Mouse (Mus musculus) intestine, embryonic 16.5 days (tissue): ENCODE data around the gene Gpbp1. TPM values are rescaled to one million over a fixed set of nuclear protein-coding genes. Genes with fewer than 3 reads are reported as not detected.

Experiments
- ATAC-seq: fragments of 200-750 bp; cut with Nextera tagmentation; 2 replicates; pipeline ENCODE4 v1.8.0; 2017; ENCODE audit warnings: moderate TSS enrichment, moderate library complexity
- H3K27ac ChIP-seq: fragments of 300-500 bp; sonication (generic); 2 replicates; pipeline ENCODE4 v1.5.1; 2014; ENCODE audit warnings: mild to moderate bottlenecking, low read length
- H3K27me3 ChIP-seq: fragments of 300-500 bp; sonication (generic); replicated peaks from 2 replicates; pipeline ENCODE4 v1.6.1; 2014; ENCODE audit warnings: low read length, control low read depth, mixed read lengths; ENCODE audit not compliant: control insufficient read depth, insufficient read depth
- H3K36me3 ChIP-seq: fragments of 300-500 bp; sonication (generic); 2 replicates; pipeline ENCODE4 v1.6.1; 2014; ENCODE audit warnings: low read length, control low read depth; ENCODE audit not compliant: control insufficient read depth, insufficient read depth
- H3K4me1 ChIP-seq: fragments of 300-500 bp; sonication (generic); 2 replicates; pipeline ENCODE4 v1.6.1; 2014; ENCODE audit warnings: low read length, control low read depth, mixed read lengths; ENCODE audit not compliant: control insufficient read depth, insufficient read depth
- H3K4me2 ChIP-seq: fragments of 300-500 bp; sonication (generic); 2 replicates; pipeline ENCODE4 v1.6.1; 2014; ENCODE audit warnings: low read depth, low read length, control low read depth
- H3K4me3 ChIP-seq: fragments of 300-500 bp; sonication (generic); 2 replicates; pipeline ENCODE4 v1.5.1; 2014; ENCODE audit warnings: mild to moderate bottlenecking, low read length
- H3K9ac ChIP-seq: fragments of 300-500 bp; sonication (generic); 2 replicates; pipeline ENCODE4 v1.6.1; 2014; ENCODE audit warnings: low read depth, low read length
- H3K9me3 ChIP-seq: fragments of 300-500 bp; sonication (generic); 2 replicates; pipeline ENCODE4 v1.6.1; 2016; ENCODE audit warnings: low read length, control low read depth; ENCODE audit not compliant: control insufficient read depth
- WGBS: fragments of 180-500 bp; shearing (Covaris S2); extraction: QIAGEN DNeasy Blood & Tissue Kit; methylation state at CpG from one replicate; pipeline ENCODE4 v1.1.7; 2014; 5-methylcytosine and 5-hydroxymethylcytosine counted together
- polyA plus RNA-seq: library from polyadenylated mRNA; unstranded; fragments of >200 nt; fragmentation: Nextera tagmentation; extraction: Ambion mirVana; gene quantifications from 2 replicates; pipeline ENCODE4 v1.2.1, GENCODE M21; 2015

Gene Gpbp1
- polyA plus RNA-seq, 1 experiment from 2014 or later: 63.0 TPM

- Histone ChIP-seq H3K9ac (no peak overlapping the region), H3K4me3 (no peak overlapping the region), H3K27me3 (no peaks in the 10 kb centered on the region), H3K4me2 (no peak overlapping the region), H3K9me3 (no peaks in the 10 kb centered on the region), H3K36me3 (no peaks in the 10 kb centered on the region), H3K4me1 (peaks cover 5% of the 10 kb centered on the region), H3K27ac (peak overlapping the region; percentile 80)
- 40% methylated on average over 5 of the region's 5 CpGs for WGBS
- peak; percentile 86 for ATAC-seq
These were observed 28.4 kb upstream of the Gpbp1 start for GRCm38 (mm10) chr13:111518332-111518731.

GRCm38 (mm10) chr13:111516385-111517150, 26.7 kb upstream of the Gpbp1 start:
- 79% methylated on average over 7 of the region's 7 CpGs for WGBS
- no peak overlapping the region for H3K4me2 ChIP-seq

GRCm38 (mm10) chr13:111509385-111509784, 19.5 kb upstream of the Gpbp1 start:
- Histone ChIP-seq H3K36me3 (no peaks in the 10 kb centered on the region), H3K9ac (no peak overlapping the region), H3K4me1 (no peaks in the 10 kb centered on the region), H3K9me3 (no peaks in the 10 kb centered on the region), H3K4me2 (no peak overlapping the region), H3K4me3 (no peak overlapping the region), H3K27ac (no peak overlapping the region), H3K27me3 (no peaks in the 10 kb centered on the region)
- no peak for ATAC-seq
- WGBS: 35% methylated on average over 5 of the region's 5 CpGs

More at GRCm38 (mm10) chr13:111516385-111517150, 26.7 kb upstream of the Gpbp1 start:
- no peak for ATAC-seq
- no peaks in the 10 kb centered on the region for H3K36me3 ChIP-seq
- peaks cover 5% of the 10 kb centered on the region for H3K4me1 ChIP-seq
- no peaks in the 10 kb centered on the region for H3K27me3 ChIP-seq
- H3K27ac ChIP-seq: no peak overlapping the region
- no peak overlapping the region for H3K4me3 ChIP-seq
- H3K9ac ChIP-seq: no peak overlapping the region
- no peaks in the 10 kb centered on the region for H3K9me3 ChIP-seq

- H3K36me3 ChIP-seq: no peaks in the 10 kb centered on the region
- no peaks in the 10 kb centered on the region for H3K4me1 ChIP-seq
- no peaks in the 10 kb centered on the region for H3K27me3 ChIP-seq
- WGBS: 78% methylated on average over 6 of the region's 6 CpGs
- no peak overlapping the region for H3K4me3 ChIP-seq
- no peaks in the 10 kb centered on the region for H3K9me3 ChIP-seq
- H3K9ac ChIP-seq: no peak overlapping the region
- H3K27ac ChIP-seq: no peak overlapping the region
- no peak overlapping the region for H3K4me2 ChIP-seq
- ATAC-seq: no peak
These were observed 18.7 kb upstream of the Gpbp1 start for GRCm38 (mm10) chr13:111508645-111509044.

GRCm38 (mm10) chr13:111494330-111495029, 4.6 kb upstream of the Gpbp1 start:
- no peaks in the 10 kb centered on the region for H3K9me3 ChIP-seq
- no peak overlapping the region for H3K4me2 ChIP-seq
- no peak overlapping the region for H3K9ac ChIP-seq
- H3K4me1 ChIP-seq: 0 out of 2 replicates have a peak, but pooled peaks cover 3% of the 10 kb centered on the region
- no peak for ATAC-seq
- H3K36me3 ChIP-seq: no peaks in the 10 kb centered on the region
- H3K27me3 ChIP-seq: peaks cover 3% of the 10 kb centered on the region; the same call in 1 of the 2 replicates
- WGBS: 69% methylated on average over 11 of the region's 11 CpGs
- H3K4me3 ChIP-seq: no peak overlapping the region
- no peak overlapping the region for H3K27ac ChIP-seq

GRCm38 (mm10) chr13:111491046-111491756, 1.3 kb upstream of the Gpbp1 start:
- WGBS: 29% methylated on average over 13 of the region's 13 CpGs
- peak overlapping the region; percentile 82 for H3K4me2 ChIP-seq
- no peak overlapping the region for H3K27ac ChIP-seq
- ATAC-seq: no peak
- peaks cover 3% of the 10 kb centered on the region; the same call in 1 of the 2 replicates for H3K27me3 ChIP-seq
- H3K9ac ChIP-seq: no peak overlapping the region
- peak overlapping the region; percentile 66 for H3K4me3 ChIP-seq
- 0 out of 2 replicates have a peak, but pooled peaks cover 4% of the 10 kb centered on the region for H3K4me1 ChIP-seq
- no peaks in the 10 kb centered on the region for H3K9me3 ChIP-seq
- H3K36me3 ChIP-seq: no peaks in the 10 kb centered on the region

GRCm38 (mm10) chr13:111489502-111489801, 459 bp downstream of the Gpbp1 start:
- ATAC-seq: peak; percentile 50
- H3K27ac ChIP-seq: peak overlapping the region; percentile 98
- WGBS: under 1% methylated on average over 30 of the region's 33 CpGs

GRCm38 (mm10) chr13:111488651-111489501, 1.0 kb downstream of the Gpbp1 start:
- no peaks in the 10 kb centered on the region for H3K36me3 ChIP-seq
- peak overlapping the region; percentile 85 for H3K4me2 ChIP-seq
- H3K4me1 ChIP-seq: peaks cover 12% of the 10 kb centered on the region; the same call in 1 of the 2 replicates
- no peaks in the 10 kb centered on the region for H3K9me3 ChIP-seq
- peak overlapping the region; percentile 99 for H3K9ac ChIP-seq
- under 1% methylated on average over 84 of the region's 98 CpGs for WGBS
- peaks cover 3% of the 10 kb centered on the region; the same call in 1 of the 2 replicates for H3K27me3 ChIP-seq
- no peak; the same call in 1 of the 2 replicates for ATAC-seq
- H3K27ac ChIP-seq: peak overlapping the region; percentile 98
- H3K4me3 ChIP-seq: peak overlapping the region; percentile 97

More at GRCm38 (mm10) chr13:111489502-111489801, 459 bp downstream of the Gpbp1 start:
- H3K4me3 ChIP-seq: peak overlapping the region; percentile 97
- H3K4me1 ChIP-seq: peaks cover 12% of the 10 kb centered on the region; the same call in 1 of the 2 replicates
- no peaks in the 10 kb centered on the region for H3K36me3 ChIP-seq
- H3K9me3 ChIP-seq: no peaks in the 10 kb centered on the region
- H3K27me3 ChIP-seq: peaks cover 3% of the 10 kb centered on the region; the same call in 1 of the 2 replicates
- peak overlapping the region; percentile 99 for H3K9ac ChIP-seq
- H3K4me2 ChIP-seq: peak overlapping the region; percentile 85; the same call in 1 of the 2 replicates
